Mouse (Mus musculus) layer of hippocampus, adult 8-10 months (tissue): ENCODE data around the gene Edem2. TPM values are rescaled to one million over a fixed set of nuclear protein-coding genes. Genes with fewer than 3 reads are reported as not detected.

Experiments used
- DNase-seq, 2 experiments: peaks; one replicate each; pipeline ENCODE4 v3.0.0; 2022; ENCODE audit warnings: low spot score in 2 of 2
- total RNA-seq, 4 experiments: library from RNA; stranded (reverse); gene quantifications; 2 replicates each; pipeline ENCODE4 v1.2.4; 2022

The Edem2 gene
- 10 to 100 TPM; 23.9 to 33.5 (median 27.8) TPM for total RNA-seq

GRCm38 (mm10) chr2:155729158-155729645 is at the start of gene Edem2:
Gene Edem2 (minus strand): TSS chr2:155729475.
- peak; percentile 90 for DNase-seq

- no peak for DNase-seq
Measured at GRCm38 (mm10) chr2:155779066-155779465, 49.8 kb upstream of the Edem2 start.

- no peak for DNase-seq
Measured at GRCm38 (mm10) chr2:155778004-155778403, 48.7 kb upstream of the Edem2 start.

GRCm38 (mm10) chr2:155777688-155777985 is 48.4 kb upstream of the Edem2 start:
- DNase-seq: no peak

GRCm38 (mm10) chr2:155776824-155777687 is 47.8 kb upstream of the Edem2 start:
- no peak for DNase-seq

GRCm38 (mm10) chr2:155775685-155776263 is 46.5 kb upstream of the Edem2 start:
- DNase-seq: peak in 1 of 2 experiments; percentile 40

GRCm38 (mm10) chr2:155774927-155775684 is 45.8 kb upstream of the Edem2 start, which contains the start of gene Mmp24:
Gene Mmp24 (plus strand): TSS chr2:155775342.
- no peak for DNase-seq

- no peak for DNase-seq
Measured at GRCm38 (mm10) chr2:155774261-155774926, 45.1 kb upstream of the Edem2 start.

- no peak for DNase-seq
Measured at GRCm38 (mm10) chr2:155773664-155774063, 44.4 kb upstream of the Edem2 start.

GRCm38 (mm10) chr2:155764679-155765418 is 35.6 kb upstream of the Edem2 start:
- DNase-seq: peak in 1 of 2 experiments; percentile 58

- DNase-seq: no peak
Measured at GRCm38 (mm10) chr2:155756855-155757566, 27.7 kb upstream of the Edem2 start.

GRCm38 (mm10) chr2:155755746-155756145 is 26.5 kb upstream of the Edem2 start:
- no peak for DNase-seq

- no peak for DNase-seq
Measured at GRCm38 (mm10) chr2:155751014-155751786, 21.9 kb upstream of the Edem2 start, which contains the start of gene Procr. Gene Procr (plus strand): TSS chr2:155751117.

- DNase-seq: no peak
Measured at GRCm38 (mm10) chr2:155749394-155749793, 20.1 kb upstream of the Edem2 start.

GRCm38 (mm10) chr2:155745487-155745886 is 16.2 kb upstream of the Edem2 start:
- no peak for DNase-seq

GRCm38 (mm10) chr2:155743351-155743750 is 14.1 kb upstream of the Edem2 start:
- DNase-seq: no peak

GRCm38 (mm10) chr2:155742931-155743337 is 13.7 kb upstream of the Edem2 start:
- DNase-seq: no peak

- no peak for DNase-seq
Measured at GRCm38 (mm10) chr2:155742211-155742610, 12.9 kb upstream of the Edem2 start.

- no peak for DNase-seq
Measured at GRCm38 (mm10) chr2:155737803-155738202, 8.5 kb upstream of the Edem2 start.
